Mouse (Mus musculus): Measurements from ENCODE around the gene Prss21. TPM values are rescaled to one million over a fixed set of nuclear protein-coding genes. Genes with fewer than 3 reads are reported as not detected.

The Prss21 gene
- polyA plus RNA-seq (2015; fragmentation: Nextera tagmentation; extraction: Ambion mirVana) = not detected in 2 replicates

- H3K4me1 ChIP-seq (replicated peaks; ENCODE audit: control insufficient read depth, insufficient read depth, low read length) = no peaks in the 10 kb centered on the region
- no peak within 1 kb of the TSS for H3K9ac ChIP-seq (ENCODE audit: low read length)
- ATAC-seq (ENCODE audit: low read depth) = no peak
- no peak within 1 kb of the TSS for H3K4me3 ChIP-seq (ENCODE audit: low read length)
- 86% methylated on average over 15 of the region's 15 CpGs for WGBS
- no peak within 1 kb of the TSS for H3K27ac ChIP-seq (ENCODE audit: low read length)
- no peaks in the 10 kb centered on the region for H3K9me3 ChIP-seq (ENCODE audit: control insufficient read depth, low read length)
- no peaks in the 10 kb centered on the region for H3K36me3 ChIP-seq (ENCODE audit: control insufficient read depth, insufficient read depth, low read length)
- no peak within 1 kb of the TSS for H3K4me2 ChIP-seq (ENCODE audit: low read depth, low read length)
- H3K27me3 ChIP-seq (ENCODE audit: control insufficient read depth, insufficient read depth, low read depth, low read length) = no peaks in the 10 kb centered on the region
Observed at GRCm38 (mm10) chr17:23867756-23868155, at the start of gene Prss21. Prss21 (plus strand) TSS chr17:23868056.

GRCm38 (mm10) chr17:23818579-23818978 lies 49.3 kb upstream of the Prss21 start:
- Histone ChIP-seq H3K4me3 (ENCODE audit: low read length) (no peak overlapping the region), H3K4me2 (ENCODE audit: low read depth, low read length) (no peak overlapping the region), H3K36me3 (ENCODE audit: control insufficient read depth, insufficient read depth, low read length) (peaks cover 93% of the 10 kb centered on the region), H3K9me3 (ENCODE audit: control insufficient read depth, low read length) (peaks cover 14% of the 10 kb centered on the region), H3K27ac (ENCODE audit: low read length) (no peak overlapping the region), H3K4me1 (replicated peaks; ENCODE audit: control insufficient read depth, insufficient read depth, low read length) (no peaks in the 10 kb centered on the region), H3K27me3 (ENCODE audit: control insufficient read depth, insufficient read depth, low read depth, low read length) (no peaks in the 10 kb centered on the region), H3K9ac (ENCODE audit: low read length) (no peak overlapping the region)
- 97% methylated on average over 8 of the region's 8 CpGs for WGBS
- ATAC-seq (ENCODE audit: low read depth) = no peak

GRCm38 (mm10) chr17:23819235-23819634 lies 48.6 kb upstream of the Prss21 start:
- H3K27ac ChIP-seq (ENCODE audit: low read length) = no peak overlapping the region
- H3K4me3 ChIP-seq (ENCODE audit: low read length) = no peak overlapping the region
- no peaks in the 10 kb centered on the region for H3K27me3 ChIP-seq (ENCODE audit: control insufficient read depth, insufficient read depth, low read depth, low read length)
- no peak overlapping the region for H3K9ac ChIP-seq (ENCODE audit: low read length)
- peaks cover 92% of the 10 kb centered on the region for H3K36me3 ChIP-seq (ENCODE audit: control insufficient read depth, insufficient read depth, low read length)
- H3K4me1 ChIP-seq (replicated peaks; ENCODE audit: control insufficient read depth, insufficient read depth, low read length) = no peaks in the 10 kb centered on the region
- 97% methylated on average over 25 of the region's 25 CpGs for WGBS
- no peak for ATAC-seq (ENCODE audit: low read depth)
- H3K9me3 ChIP-seq (ENCODE audit: control insufficient read depth, low read length) = peaks cover 14% of the 10 kb centered on the region
- H3K4me2 ChIP-seq (ENCODE audit: low read depth, low read length) = no peak overlapping the region

GRCm38 (mm10) chr17:23820731-23821130 lies 47.1 kb upstream of the Prss21 start:
- Histone ChIP-seq H3K4me2 (ENCODE audit: low read depth, low read length) (no peak overlapping the region), H3K36me3 (ENCODE audit: control insufficient read depth, insufficient read depth, low read length) (peaks cover 89% of the 10 kb centered on the region), H3K4me3 (ENCODE audit: low read length) (no peak overlapping the region), H3K27me3 (ENCODE audit: control insufficient read depth, insufficient read depth, low read depth, low read length) (no peaks in the 10 kb centered on the region), H3K4me1 (replicated peaks; ENCODE audit: control insufficient read depth, insufficient read depth, low read length) (no peaks in the 10 kb centered on the region), H3K9me3 (ENCODE audit: control insufficient read depth, low read length) (peaks cover 14% of the 10 kb centered on the region), H3K27ac (ENCODE audit: low read length) (no peak overlapping the region), H3K9ac (ENCODE audit: low read length) (no peak overlapping the region)
- ATAC-seq (ENCODE audit: low read depth) = no peak
- WGBS = 90% methylated on average over 5 of the region's 5 CpGs

- ATAC-seq (ENCODE audit: low read depth) = no peak
- Histone ChIP-seq H3K4me2 (ENCODE audit: low read depth, low read length) (no peak overlapping the region), H3K9ac (ENCODE audit: low read length) (no peak overlapping the region), H3K4me3 (ENCODE audit: low read length) (no peak overlapping the region), H3K27ac (ENCODE audit: low read length) (no peak overlapping the region), H3K4me1 (replicated peaks; ENCODE audit: control insufficient read depth, insufficient read depth, low read length) (peaks cover 1% of the 10 kb centered on the region; the same call in 1 of the 2 replicates), H3K27me3 (ENCODE audit: control insufficient read depth, insufficient read depth, low read depth, low read length) (no peaks in the 10 kb centered on the region), H3K9me3 (ENCODE audit: control insufficient read depth, low read length) (peaks cover 14% of the 10 kb centered on the region), H3K36me3 (ENCODE audit: control insufficient read depth, insufficient read depth, low read length) (peaks cover 88% of the 10 kb centered on the region)
- 67% methylated on average over 6 of the region's 6 CpGs for WGBS
Observed at GRCm38 (mm10) chr17:23822094-23822493, 45.8 kb upstream of the Prss21 start.

- Histone ChIP-seq H3K4me1 (replicated peaks; ENCODE audit: control insufficient read depth, insufficient read depth, low read length) (peaks cover 10% of the 10 kb centered on the region), H3K27ac (ENCODE audit: low read length) (no peak overlapping the region), H3K9me3 (ENCODE audit: control insufficient read depth, low read length) (peaks cover 13% of the 10 kb centered on the region), H3K4me2 (ENCODE audit: low read depth, low read length) (no peak overlapping the region), H3K27me3 (ENCODE audit: control insufficient read depth, insufficient read depth, low read depth, low read length) (no peaks in the 10 kb centered on the region), H3K4me3 (ENCODE audit: low read length) (no peak overlapping the region), H3K9ac (ENCODE audit: low read length) (no peak overlapping the region), H3K36me3 (ENCODE audit: control insufficient read depth, insufficient read depth, low read length) (peaks cover 80% of the 10 kb centered on the region)
- 76% methylated on average over 16 of the region's 16 CpGs for WGBS
- no peak for ATAC-seq (ENCODE audit: low read depth)
Observed at GRCm38 (mm10) chr17:23823018-23823417, 44.8 kb upstream of the Prss21 start.

- Histone ChIP-seq H3K9ac (ENCODE audit: low read length) (no peak overlapping the region), H3K4me2 (ENCODE audit: low read depth, low read length) (no peak overlapping the region), H3K4me3 (ENCODE audit: low read length) (no peak overlapping the region), H3K27ac (ENCODE audit: low read length) (no peak overlapping the region), H3K27me3 (ENCODE audit: control insufficient read depth, insufficient read depth, low read depth, low read length) (no peaks in the 10 kb centered on the region), H3K36me3 (ENCODE audit: control insufficient read depth, insufficient read depth, low read length) (peaks cover 74% of the 10 kb centered on the region), H3K4me1 (replicated peaks; ENCODE audit: control insufficient read depth, insufficient read depth, low read length) (peaks cover 12% of the 10 kb centered on the region), H3K9me3 (ENCODE audit: control insufficient read depth, low read length) (peaks cover 7% of the 10 kb centered on the region)
- 85% methylated on average over 12 of the region's 12 CpGs for WGBS
- no peak for ATAC-seq (ENCODE audit: low read depth)
Observed at GRCm38 (mm10) chr17:23823614-23824013, 44.2 kb upstream of the Prss21 start.

GRCm38 (mm10) chr17:23825591-23825990 lies 42.3 kb upstream of the Prss21 start:
- H3K36me3 ChIP-seq (ENCODE audit: control insufficient read depth, insufficient read depth, low read length) = peaks cover 54% of the 10 kb centered on the region
- WGBS = 82% methylated on average over 4 of the region's 4 CpGs
- H3K4me1 ChIP-seq (replicated peaks; ENCODE audit: control insufficient read depth, insufficient read depth, low read length) = peaks cover 12% of the 10 kb centered on the region
- 0 out of 2 replicates have a peak, but pooled peaks cover 4% of the 10 kb centered on the region for H3K9me3 ChIP-seq (ENCODE audit: control insufficient read depth, low read length)
- H3K4me3 ChIP-seq (ENCODE audit: low read length) = no peak overlapping the region
- no peak for ATAC-seq (ENCODE audit: low read depth)
- peaks cover 1% of the 10 kb centered on the region for H3K27me3 ChIP-seq (ENCODE audit: control insufficient read depth, insufficient read depth, low read depth, low read length)
- H3K27ac ChIP-seq (ENCODE audit: low read length) = no peak overlapping the region
- no peak overlapping the region for H3K4me2 ChIP-seq (ENCODE audit: low read depth, low read length)
- H3K9ac ChIP-seq (ENCODE audit: low read length) = no peak overlapping the region

GRCm38 (mm10) chr17:23828271-23829001 lies 39.4 kb upstream of the Prss21 start:
- H3K9me3 ChIP-seq (ENCODE audit: control insufficient read depth, low read length) = 0 out of 2 replicates have a peak, but pooled peaks cover 4% of the 10 kb centered on the region
- peak overlapping the region; percentile 94 for H3K9ac ChIP-seq (ENCODE audit: low read length)
- H3K4me3 ChIP-seq (ENCODE audit: low read length) = peak overlapping the region; percentile 86
- peak overlapping the region; percentile 77 for H3K27ac ChIP-seq (ENCODE audit: low read length)
- peaks cover 30% of the 10 kb centered on the region for H3K36me3 ChIP-seq (ENCODE audit: control insufficient read depth, insufficient read depth, low read length)
- H3K27me3 ChIP-seq (ENCODE audit: control insufficient read depth, insufficient read depth, low read depth, low read length) = peaks cover 6% of the 10 kb centered on the region
- ATAC-seq (ENCODE audit: low read depth) = peak; percentile 75
- peaks cover 12% of the 10 kb centered on the region for H3K4me1 ChIP-seq (replicated peaks; ENCODE audit: control insufficient read depth, insufficient read depth, low read length)
- under 1% methylated on average over 41 of the region's 47 CpGs for WGBS
- peak overlapping the region; percentile 88 for H3K4me2 ChIP-seq (ENCODE audit: low read depth, low read length)

Measured in lung, embryonic 16.5 days (tissue).